In the genomic region with DNA sequence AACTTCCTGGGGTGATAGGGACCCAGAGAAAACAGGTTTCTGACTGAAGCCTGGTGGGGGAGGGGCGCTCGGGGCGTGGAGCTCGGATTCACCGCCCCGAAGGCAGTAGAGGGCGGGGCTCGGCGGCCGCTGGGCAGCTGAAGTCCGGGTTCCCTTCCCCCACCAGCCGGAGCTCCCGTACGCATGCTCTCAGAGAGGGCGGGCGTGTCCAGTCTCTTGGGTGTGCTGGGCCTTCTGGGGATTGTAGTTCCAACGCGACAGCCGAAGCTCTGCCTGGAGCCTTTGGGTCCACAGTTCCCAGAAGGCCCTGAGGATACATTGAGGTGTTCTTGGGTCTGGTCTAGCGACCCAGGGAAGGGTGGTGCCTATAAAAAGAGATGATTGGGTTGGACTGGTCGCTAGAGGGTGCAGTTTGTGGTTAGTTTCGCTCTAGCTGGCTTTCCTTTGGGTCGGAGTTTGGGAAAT, we compare ENCODE assay signal across 8 mouse cellular contexts. TPM values are rescaled to one million over a fixed set of nuclear protein-coding genes. Genes with fewer than 3 reads are reported as not detected.
A peak's percentile ranks its signal among the peaks of the same experiment; 100 is the strongest.
DNase-seq lines count a peak whose midpoint lies in the region; ATAC-seq lines count a peak whose summit lies in the region.

No protein-coding gene starts in this region.

- ATAC-seq in frontal cortex, adult (ENCODE audit: low TSS enrichment): peak; percentile 91
- ATAC-seq in hindbrain, embryonic 11.5 days (ENCODE audit: low FRiP score): peak; percentile 91

- peak overlapping the region; percentile 64; the same call in 1 of the 2 replicates for H3K9ac ChIP-seq in hindbrain, embryonic 11.5 days (ENCODE audit: low read depth, low read length)

- peaks cover 2% of the 10 kb centered on the region; the same call in 1 of the 2 replicates for H3K4me1 ChIP-seq in hindbrain, embryonic 11.5 days (replicated peaks; ENCODE audit: control insufficient read depth, insufficient read depth, low read length)

- peak overlapping the region; percentile 78 for H3K4me2 ChIP-seq in hindbrain, embryonic 11.5 days (replicated peaks; ENCODE audit: low read depth, low read length)

- H3K9me3 ChIP-seq in hindbrain, embryonic 11.5 days (ENCODE audit: control insufficient read depth, low read length): no peaks in the 10 kb centered on the region

- under 1% methylated on average over 23 of the region's 23 CpGs for WGBS in hindbrain, embryonic 11.5 days

- H3K4me3 ChIP-seq in hindbrain, embryonic 11.5 days (ENCODE audit: low read depth, low read length): peak overlapping the region; percentile 74

- no peaks in the 10 kb centered on the region for H3K36me3 ChIP-seq in hindbrain, embryonic 11.5 days (ENCODE audit: control insufficient read depth, insufficient read depth, low read length)

- H3K27ac ChIP-seq in hindbrain, embryonic 11.5 days (ENCODE audit: low read depth, low read length): peak overlapping the region; percentile 88

- peak; percentile 98 for DNase-seq in MN1 (ENCODE audit: low spot score)
- peak; percentile 98 for DNase-seq in cerebellum, adult 9-10 months
- DNase-seq in hindbrain, embryonic 11.5 days (ENCODE audit: low spot score): peak; percentile 98
- DNase-seq in layer of hippocampus, postnatal 10 days (ENCODE audit: low spot score in 2 of 2): peak; percentile 94 to 96
- peak; percentile 99 for DNase-seq in lung, postnatal 10 days
- DNase-seq in ovary, postnatal 36 days (ENCODE audit: low spot score): peak; percentile 98
- DNase-seq in thymus, postnatal 25 days: peak; percentile 90

- no peaks in the 10 kb centered on the region for H3K27me3 ChIP-seq in hindbrain, embryonic 11.5 days (ENCODE audit: control insufficient read depth, insufficient read depth, low read length)

RNA-seq across cellular contexts. Expression of gene Sertad3, which starts 1.0 kb away (rescaled TPM):
- polyA plus RNA-seq in hindbrain, embryonic 11.5 days (2014; fragmentation: Nextera tagmentation; extraction: Ambion mirVana): 20.7 and 22.2 TPM in 2 replicates
- 1 to 10 TPM; 3.6 to 3.8 TPM for total RNA-seq in layer of hippocampus, postnatal 10 days (2021)

RNA-seq across cellular contexts. Expression of gene Sertad1, which starts 12.2 kb away (rescaled TPM):
- 18.4 and 21.0 TPM in 2 replicates for polyA plus RNA-seq in hindbrain, embryonic 11.5 days (2014; fragmentation: Nextera tagmentation; extraction: Ambion mirVana)
- 1 to 10 TPM; 4.5 TPM for total RNA-seq in layer of hippocampus, postnatal 10 days (2021)

RNA-seq across cellular contexts. Expression of gene Prx, which starts 24.6 kb away (rescaled TPM):
- 0.53 and 1.0 TPM in 2 replicates for polyA plus RNA-seq in hindbrain, embryonic 11.5 days (2014; fragmentation: Nextera tagmentation; extraction: Ambion mirVana)
- 1 to 10 TPM; 1.1 to 1.5 TPM for total RNA-seq in layer of hippocampus, postnatal 10 days (2021)

RNA-seq across cellular contexts. Expression of gene Blvrb, which starts 26.7 kb away (rescaled TPM):
- 34.8 and 35.4 TPM in 2 replicates for polyA plus RNA-seq in hindbrain, embryonic 11.5 days (2014; fragmentation: Nextera tagmentation; extraction: Ambion mirVana)
- total RNA-seq in layer of hippocampus, postnatal 10 days (2021): 10 to 100 TPM; 16.5 to 17.1 TPM

RNA-seq across cellular contexts. Expression of gene Sptbn4, which starts 27.0 kb away (rescaled TPM):
- 0.20 and 0.57 TPM in 2 replicates for polyA plus RNA-seq in hindbrain, embryonic 11.5 days (2014; fragmentation: Nextera tagmentation; extraction: Ambion mirVana)
- total RNA-seq in layer of hippocampus, postnatal 10 days (2021): 100 to 1,000 TPM in 1 of 2 experiments, 10 to 100 TPM in 1; 89.6 to 105 TPM

Comparison
In these comparisons a context has a peak if more than half of its experiments do, and no peak if none do; other contexts are left out.
1. Peak in every context shown above with its lines: DNase-seq, ATAC-seq, H3K4me3 ChIP-seq and H3K27ac ChIP-seq.